Mouse (Mus musculus): ENCODE measurements around the gene Vps29.
A peak's percentile ranks its signal among the peaks of the same experiment; 100 is the strongest.

DNA sequence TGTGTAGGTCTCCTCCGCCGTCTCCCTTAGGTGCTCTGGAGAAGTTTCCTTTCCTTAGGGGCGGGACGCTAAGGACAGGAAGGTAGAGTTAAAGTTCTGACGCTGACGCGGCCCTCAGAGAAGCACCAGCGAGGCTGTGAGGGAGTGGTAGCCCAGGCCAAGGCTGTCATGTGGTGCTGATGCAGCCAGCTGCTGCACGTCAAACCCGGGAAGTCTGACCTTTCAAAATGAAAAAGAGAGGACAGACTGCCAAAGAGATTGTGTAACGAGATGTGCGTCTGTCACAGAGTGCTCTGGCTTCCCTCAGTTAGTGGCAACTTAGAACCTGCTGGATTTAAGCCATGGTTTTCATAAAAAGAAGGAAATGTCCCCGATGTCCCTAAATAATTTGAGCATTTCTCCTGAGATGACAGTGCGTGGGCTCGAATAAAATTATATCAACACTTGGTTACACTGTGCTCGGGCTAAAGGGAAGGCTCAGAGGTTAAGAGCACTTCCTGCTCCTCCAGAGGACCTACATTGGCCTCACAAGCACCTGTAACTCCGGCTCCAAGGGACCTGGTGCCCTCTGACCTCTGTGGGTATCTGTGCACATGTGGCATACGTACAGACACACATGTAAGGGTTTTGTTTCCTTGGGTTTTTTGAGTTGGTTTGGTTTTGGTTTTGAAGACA, 46.6 kb downstream of the Vps29 start:
- TF ChIP-seq EP300 (IDR thresholded peaks at IDR 0.05) (peak; percentile 42; the same call in 1 of the 2 replicates), CTCF (IDR thresholded peaks at IDR 0.05) (no peak)
